Mouse (Mus musculus) forebrain, embryonic 12.5 days (tissue): Measurements from ENCODE around the gene Syngr1. TPM values are rescaled to one million over a fixed set of nuclear protein-coding genes. Genes with fewer than 3 reads are reported as not detected.

Source experiments
- ATAC-seq: fragments of 200-750 bp; cut with Nextera tagmentation; 2 replicates; pipeline ENCODE4 v1.8.0; 2017; ENCODE audit warnings: moderate TSS enrichment; ENCODE audit not compliant: low FRiP score
- H3K27ac ChIP-seq: fragments of 300-500 bp; sonication (generic); 2 replicates; pipeline ENCODE4 v1.5.1; 2016; ENCODE audit warnings: mild to moderate bottlenecking
- H3K27me3 ChIP-seq: fragments of 300-500 bp; sonication (generic); 2 replicates; pipeline ENCODE4 v1.6.1; 2016; ENCODE audit warnings: mild to moderate bottlenecking
- H3K36me3 ChIP-seq: fragments of 300-500 bp; sonication (generic); replicated peaks from 2 replicates; pipeline ENCODE4 v1.6.1; 2016; ENCODE audit warnings: mild to moderate bottlenecking
- H3K4me1 ChIP-seq: fragments of 300-500 bp; sonication (generic); 2 replicates; pipeline ENCODE4 v1.6.1; 2016
- H3K4me2 ChIP-seq: fragments of 300-500 bp; sonication (generic); 2 replicates; pipeline ENCODE4 v1.6.1; 2016; ENCODE audit warnings: mild to moderate bottlenecking, moderate library complexity
- H3K4me3 ChIP-seq: fragments of 300-500 bp; sonication (generic); replicated peaks from 2 replicates; pipeline ENCODE4 v1.5.1; 2016; ENCODE audit warnings: mild to moderate bottlenecking
- H3K9ac ChIP-seq: fragments of 300-500 bp; sonication (generic); 2 replicates; pipeline ENCODE4 v1.6.1; 2016; ENCODE audit warnings: mild to moderate bottlenecking
- H3K9me3 ChIP-seq: fragments of 300-500 bp; sonication (generic); 2 replicates; pipeline ENCODE4 v1.6.1; 2016
- WGBS: fragments of 180-500 bp; shearing (Covaris S2); methylation state at CpG from one replicate; pipeline ENCODE4 v1.1.7; 2016; 5-methylcytosine and 5-hydroxymethylcytosine counted together
- polyA plus RNA-seq: library from polyadenylated mRNA; unstranded; fragments of >200 nt; fragmentation: Nextera tagmentation; extraction: Ambion mirVana; gene quantifications from 2 replicates; pipeline ENCODE4 v1.2.1, GENCODE M21; 2016

The Syngr1 gene
- polyA plus RNA-seq, 1 experiment from 2014 or later: 12.1 TPM

GRCm38 (mm10) chr15:80145397-80145796 is 54.3 kb downstream of the Syngr1 start:
- Histone ChIP-seq H3K27me3 (no peaks in the 10 kb centered on the region), H3K27ac (no peak overlapping the region), H3K9ac (no peak overlapping the region), H3K4me2 (no peak overlapping the region), H3K9me3 (no peaks in the 10 kb centered on the region), H3K36me3 (peaks cover 49% of the 10 kb centered on the region), H3K4me1 (no peaks in the 10 kb centered on the region), H3K4me3 (no peak overlapping the region)
- 94% methylated on average over 5 of the region's 5 CpGs for WGBS
- ATAC-seq: no peak

DNA sequence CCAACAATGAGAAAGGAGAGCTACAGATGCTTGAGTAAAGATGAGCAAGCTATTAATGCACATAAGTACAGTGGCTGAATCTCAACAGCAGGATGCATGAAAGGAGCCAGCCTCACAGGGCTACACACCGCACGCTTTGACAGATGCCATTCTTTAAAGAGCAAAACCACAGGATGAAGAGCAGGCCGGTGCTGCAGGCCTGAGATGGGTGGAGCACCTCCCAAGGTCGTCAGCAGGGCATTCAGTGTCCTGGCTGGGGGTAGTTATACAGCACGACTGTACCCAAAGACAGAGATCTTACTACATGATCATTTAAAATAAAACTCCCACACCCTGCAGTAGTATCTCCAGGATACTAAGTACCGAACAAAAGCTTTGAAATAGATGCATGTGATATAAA is 55.0 kb downstream of the Syngr1 start:
- H3K9ac ChIP-seq: no peak overlapping the region
- H3K4me3 ChIP-seq: no peak overlapping the region
- peaks cover 51% of the 10 kb centered on the region for H3K36me3 ChIP-seq
- H3K4me2 ChIP-seq: no peak overlapping the region
- 79% methylated on average over 6 of the region's 6 CpGs for WGBS
- H3K27ac ChIP-seq: no peak overlapping the region
- no peaks in the 10 kb centered on the region for H3K27me3 ChIP-seq
- H3K9me3 ChIP-seq: no peaks in the 10 kb centered on the region
- ATAC-seq: no peak
- H3K4me1 ChIP-seq: no peaks in the 10 kb centered on the region

DNA sequence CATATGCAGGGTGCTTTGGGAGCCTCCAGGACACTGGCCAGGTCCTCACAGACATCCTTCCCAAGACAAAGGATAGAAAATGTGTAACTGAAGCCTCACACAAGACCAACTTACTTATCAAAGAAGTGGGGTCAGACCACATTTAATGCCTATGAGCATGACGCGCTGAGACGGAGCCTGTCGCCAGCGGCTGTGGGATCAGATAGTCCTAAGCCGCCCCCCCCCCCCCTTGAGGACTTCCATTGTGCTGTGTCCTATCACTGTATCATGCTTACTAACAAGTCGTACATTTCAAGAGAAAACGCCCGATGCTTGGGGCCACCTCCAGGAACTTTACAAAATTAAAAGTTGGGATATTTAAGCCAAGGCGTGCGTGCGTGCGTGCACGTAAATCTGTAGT is 56.0 kb downstream of the Syngr1 start:
- Histone ChIP-seq H3K36me3 (peaks cover 49% of the 10 kb centered on the region), H3K27ac (no peak overlapping the region)

DNA sequence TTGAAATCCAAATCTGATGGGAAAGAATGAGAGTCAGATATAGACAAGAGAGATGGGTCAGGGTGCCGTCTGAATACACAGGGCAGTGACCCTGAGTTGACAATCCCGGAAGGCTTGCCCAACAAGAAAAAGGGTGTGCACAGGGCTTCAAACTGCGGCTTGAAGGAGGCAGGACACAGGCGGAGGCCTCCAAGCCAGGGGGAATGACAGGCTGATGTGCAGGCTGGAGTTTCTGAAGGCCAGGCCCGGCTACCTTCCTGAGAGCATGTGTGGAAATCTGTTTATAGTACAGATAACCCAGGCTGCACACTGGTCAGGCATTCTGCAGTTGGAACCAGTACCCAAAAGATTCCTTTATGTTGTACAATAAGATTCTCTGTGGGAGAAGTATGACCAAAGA is 56.4 kb downstream of the Syngr1 start:
- peaks cover 49% of the 10 kb centered on the region for H3K36me3 ChIP-seq
- ATAC-seq: no peak
- WGBS: 83% methylated on average over 5 of the region's 5 CpGs
- H3K4me1 ChIP-seq: no peaks in the 10 kb centered on the region
- H3K27me3 ChIP-seq: no peaks in the 10 kb centered on the region
- H3K4me2 ChIP-seq: no peak overlapping the region
- H3K9me3 ChIP-seq: no peaks in the 10 kb centered on the region
- H3K4me3 ChIP-seq: no peak overlapping the region
- H3K9ac ChIP-seq: no peak overlapping the region
- H3K27ac ChIP-seq: no peak overlapping the region

More for the DNA sequence above, 56.0 kb downstream of the Syngr1 start:
- 93% methylated on average over 14 of the region's 14 CpGs for WGBS
- Histone ChIP-seq H3K4me1 (no peaks in the 10 kb centered on the region), H3K4me3 (no peak overlapping the region), H3K4me2 (no peak overlapping the region), H3K9ac (no peak overlapping the region), H3K9me3 (no peaks in the 10 kb centered on the region), H3K27me3 (no peaks in the 10 kb centered on the region)
- ATAC-seq: no peak

- no peak overlapping the region for H3K9ac ChIP-seq
- H3K4me2 ChIP-seq: no peak overlapping the region
- no peak overlapping the region for H3K27ac ChIP-seq
- no peak for ATAC-seq
- H3K4me1 ChIP-seq: no peaks in the 10 kb centered on the region
- H3K36me3 ChIP-seq: peaks cover 52% of the 10 kb centered on the region
- no peaks in the 10 kb centered on the region for H3K9me3 ChIP-seq
- no peaks in the 10 kb centered on the region for H3K27me3 ChIP-seq
- no peak overlapping the region for H3K4me3 ChIP-seq
- WGBS: 91% methylated on average over 8 of the region's 8 CpGs
Measured at GRCm38 (mm10) chr15:80148565-80148964, 57.4 kb downstream of the Syngr1 start.

DNA sequence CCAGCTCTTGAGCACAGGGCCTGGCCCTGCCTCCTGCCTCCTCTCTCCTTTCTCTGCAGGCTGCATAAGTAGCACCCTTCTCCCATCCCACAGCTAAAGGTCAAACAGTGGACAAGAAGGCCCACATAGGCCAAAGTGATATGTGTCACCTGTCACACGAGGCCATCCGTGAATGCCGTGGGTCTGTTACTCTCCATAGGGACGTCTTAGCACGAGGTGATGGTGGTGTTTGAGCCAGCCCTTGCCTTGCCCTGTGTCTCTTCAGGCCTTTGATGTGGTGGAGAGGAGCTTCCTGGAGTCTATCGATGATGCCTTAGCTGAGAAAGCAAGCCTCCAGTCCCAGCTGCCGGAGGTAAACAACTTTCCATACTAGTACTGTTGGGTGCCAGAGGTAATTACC is 58.4 kb downstream of the Syngr1 start:
- H3K27ac ChIP-seq: no peak overlapping the region
- WGBS: 95% methylated on average over 7 of the region's 7 CpGs
- no peaks in the 10 kb centered on the region for H3K9me3 ChIP-seq
- H3K4me3 ChIP-seq: no peak overlapping the region
- H3K36me3 ChIP-seq: peaks cover 62% of the 10 kb centered on the region
- H3K4me2 ChIP-seq: no peak overlapping the region
- H3K27me3 ChIP-seq: no peaks in the 10 kb centered on the region
- H3K9ac ChIP-seq: no peak overlapping the region
- no peaks in the 10 kb centered on the region for H3K4me1 ChIP-seq
- ATAC-seq: no peak

DNA sequence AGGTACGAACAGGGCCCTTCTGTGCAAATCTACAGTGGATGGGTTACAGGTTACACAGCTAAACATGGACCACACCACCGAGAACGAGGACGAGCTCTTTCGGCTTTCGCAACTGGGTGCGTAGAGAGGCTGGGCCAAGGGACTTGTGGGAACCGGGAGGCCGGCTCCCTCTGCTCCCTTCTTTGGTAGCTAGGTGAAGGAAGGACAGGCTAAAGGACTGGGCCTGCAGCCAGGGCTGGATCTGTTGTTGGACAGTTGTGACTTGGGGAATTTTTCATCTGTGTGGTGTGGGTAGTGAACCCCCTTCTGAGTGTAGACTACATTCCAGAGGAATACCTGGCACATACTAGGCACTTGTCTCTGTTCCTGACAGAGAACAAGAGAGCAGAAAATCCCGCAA is 61.5 kb downstream of the Syngr1 start:
- Histone ChIP-seq H3K4me2 (no peak overlapping the region), H3K27ac (no peak overlapping the region), H3K4me3 (no peak overlapping the region), H3K36me3 (peaks cover 88% of the 10 kb centered on the region), H3K9me3 (no peaks in the 10 kb centered on the region), H3K9ac (no peak overlapping the region), H3K4me1 (no peaks in the 10 kb centered on the region), H3K27me3 (no peaks in the 10 kb centered on the region)
- 91% methylated on average over 10 of the region's 10 CpGs for WGBS
- ATAC-seq: no peak

DNA sequence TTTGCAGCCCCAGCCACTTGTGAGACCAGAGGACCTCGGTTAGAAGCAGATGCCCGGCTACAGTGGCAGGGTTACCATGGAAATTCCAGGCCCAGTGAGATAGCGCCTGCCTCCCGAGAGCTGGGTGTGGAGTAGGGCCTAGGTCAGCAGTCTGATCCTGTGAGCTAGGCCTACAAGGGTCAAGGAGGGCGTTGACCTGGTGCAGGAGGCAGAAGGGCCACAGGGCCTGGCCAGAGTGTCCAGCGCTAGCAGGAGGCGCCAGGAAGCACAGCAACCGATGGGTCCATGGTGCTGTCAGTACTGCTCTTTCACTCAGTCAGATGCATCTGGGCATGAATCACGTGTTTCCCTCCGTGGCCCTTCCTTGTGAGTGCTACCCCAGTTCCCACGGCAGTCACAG is 62.6 kb downstream of the Syngr1 start:
- no peak overlapping the region for H3K4me2 ChIP-seq
- no peak for ATAC-seq
- H3K9me3 ChIP-seq: no peaks in the 10 kb centered on the region
- H3K4me3 ChIP-seq: no peak overlapping the region
- H3K4me1 ChIP-seq: no peaks in the 10 kb centered on the region
- no peaks in the 10 kb centered on the region for H3K27me3 ChIP-seq
- peaks cover 93% of the 10 kb centered on the region for H3K36me3 ChIP-seq
- H3K27ac ChIP-seq: no peak overlapping the region
- 85% methylated on average over 11 of the region's 11 CpGs for WGBS
- no peak overlapping the region for H3K9ac ChIP-seq

- Histone ChIP-seq H3K4me1 (peaks cover 6% of the 10 kb centered on the region), H3K9me3 (no peaks in the 10 kb centered on the region), H3K36me3 (peaks cover 93% of the 10 kb centered on the region), H3K27me3 (no peaks in the 10 kb centered on the region), H3K9ac (no peak overlapping the region), H3K4me3 (no peak overlapping the region), H3K27ac (no peak overlapping the region), H3K4me2 (no peak overlapping the region)
- WGBS: 94% methylated on average over 8 of the region's 8 CpGs
- ATAC-seq: no peak
Measured at GRCm38 (mm10) chr15:80155707-80156106, 64.6 kb downstream of the Syngr1 start.

DNA sequence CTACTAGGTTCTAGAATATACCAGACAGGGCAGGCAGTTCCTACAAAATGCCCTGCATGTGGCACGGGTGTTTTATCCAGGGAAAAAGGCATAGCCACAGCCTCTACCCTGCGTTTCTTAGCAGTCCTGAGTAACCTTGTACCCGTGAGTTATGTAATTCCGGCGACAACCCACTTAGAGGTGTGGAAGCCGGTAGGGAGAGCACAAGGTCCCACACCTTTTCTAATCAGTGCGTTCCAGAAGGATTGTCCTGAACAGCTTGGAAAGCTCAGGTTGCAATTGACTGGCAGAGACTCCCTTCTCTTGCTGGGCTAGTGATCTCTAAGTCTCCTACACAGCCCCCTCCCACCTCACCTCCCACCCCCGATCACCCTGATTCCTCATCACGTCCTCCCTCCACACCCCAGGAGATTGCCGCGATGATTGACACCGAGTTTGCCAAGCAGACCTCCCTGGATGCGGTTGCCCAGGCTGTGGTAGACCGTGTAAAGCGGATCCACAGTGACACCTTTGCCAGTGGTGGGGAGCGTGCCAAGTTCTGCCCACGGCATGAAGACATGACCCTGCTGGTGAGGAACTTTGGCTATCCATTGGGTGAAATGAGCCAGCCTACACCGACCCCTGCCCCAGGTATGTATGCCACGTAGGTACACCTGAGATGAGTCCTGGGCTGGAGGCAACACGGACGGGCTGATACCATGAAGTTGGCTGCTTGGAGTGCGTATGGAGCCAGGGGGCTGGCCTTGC is 66.2 kb downstream of the Syngr1 start:
- H3K9ac ChIP-seq: no peak overlapping the region
- no peaks in the 10 kb centered on the region for H3K27me3 ChIP-seq
- H3K4me3 ChIP-seq: no peak overlapping the region
- H3K9me3 ChIP-seq: no peaks in the 10 kb centered on the region
- no peak overlapping the region for H3K27ac ChIP-seq
- no peak overlapping the region for H3K4me2 ChIP-seq
- ATAC-seq: no peak
- H3K4me1 ChIP-seq: peaks cover 6% of the 10 kb centered on the region
- WGBS: 93% methylated on average over 22 of the region's 22 CpGs
- peaks cover 95% of the 10 kb centered on the region for H3K36me3 ChIP-seq

DNA sequence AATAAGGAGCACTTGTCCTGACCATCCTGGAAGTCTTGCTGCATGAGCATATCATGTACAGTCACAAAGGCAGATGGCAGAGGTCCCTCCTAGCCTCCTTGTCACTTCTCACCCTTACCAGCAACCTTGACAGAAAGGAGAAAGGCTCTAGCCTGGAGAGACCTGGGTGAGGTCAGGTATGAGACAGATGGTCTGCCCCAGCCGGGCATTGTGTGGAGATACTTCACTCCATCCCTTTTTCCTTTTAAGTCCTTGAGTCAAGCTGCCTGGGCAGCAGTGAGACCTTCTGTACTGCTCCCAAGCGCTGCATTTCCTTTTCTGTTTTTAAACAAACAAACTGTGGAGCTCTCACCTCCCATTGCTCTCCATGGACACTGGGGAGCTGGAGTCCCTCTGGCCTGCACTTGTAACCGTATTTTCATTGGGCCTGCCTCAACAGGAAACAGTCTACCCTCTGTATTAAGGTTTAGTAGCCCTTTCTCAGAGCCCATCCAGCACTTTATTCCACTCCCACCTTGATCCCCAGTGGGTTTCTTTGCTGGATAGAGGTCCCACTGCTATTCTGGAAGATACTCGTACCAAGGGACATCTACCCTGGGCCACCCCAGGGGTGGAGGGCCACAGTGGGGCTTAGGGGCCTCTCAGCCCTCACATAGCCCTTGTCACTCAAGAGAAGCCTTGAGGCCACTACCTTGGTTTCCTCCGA is 67.0 kb downstream of the Syngr1 start:
- no peak overlapping the region for H3K9ac ChIP-seq
- H3K4me3 ChIP-seq: no peak overlapping the region
- H3K9me3 ChIP-seq: no peaks in the 10 kb centered on the region
- H3K27me3 ChIP-seq: no peaks in the 10 kb centered on the region
- no peak overlapping the region for H3K27ac ChIP-seq
- no peak overlapping the region for H3K4me2 ChIP-seq
- ATAC-seq: no peak
- WGBS: 83% methylated on average over 5 of the region's 5 CpGs
- peaks cover 91% of the 10 kb centered on the region for H3K36me3 ChIP-seq
- H3K4me1 ChIP-seq: peaks cover 6% of the 10 kb centered on the region

- ATAC-seq: no peak
- no peak overlapping the region for H3K4me2 ChIP-seq
- no peak overlapping the region for H3K4me3 ChIP-seq
- WGBS: 78% methylated on average over 4 of the region's 4 CpGs
- H3K4me1 ChIP-seq: peaks cover 6% of the 10 kb centered on the region
- no peak overlapping the region for H3K9ac ChIP-seq
- no peaks in the 10 kb centered on the region for H3K27me3 ChIP-seq
- H3K9me3 ChIP-seq: no peaks in the 10 kb centered on the region
- H3K36me3 ChIP-seq: peaks cover 85% of the 10 kb centered on the region
- H3K27ac ChIP-seq: no peak overlapping the region; the same call in 1 of the 2 replicates
Measured at GRCm38 (mm10) chr15:80158707-80159090, 67.6 kb downstream of the Syngr1 start.
